Mouse (Mus musculus) heart, adult 2 months (tissue): ENCODE results near the gene Dennd2c. TPM values are rescaled to one million over a fixed set of nuclear protein-coding genes. Genes with fewer than 3 reads are reported as not detected.

ENCODE experiments used
- DNase-seq, 2 experiments: peaks; one replicate each; pipeline ENCODE4 v3.0.0; 2021
- H3K27ac ChIP-seq: fragments of 200-600 bp; 2 replicates; pipeline ENCODE4 v1.8.1; 2022
- H3K27me3 ChIP-seq: fragments of 200-500 bp; 2 replicates; pipeline ENCODE4 v1.6.1; 2012; ENCODE audit warnings: mild to moderate bottlenecking, low read length, inconsistent platforms, mixed read lengths; ENCODE audit not compliant: control insufficient read depth, insufficient read depth
- H3K36me3 ChIP-seq: fragments of 200-500 bp; 2 replicates; pipeline ENCODE4 v1.6.1; 2012; ENCODE audit warnings: low read length, inconsistent platforms; ENCODE audit not compliant: control insufficient read depth, insufficient read depth
- H3K4me1 ChIP-seq: fragments of 200-500 bp; 2 replicates; pipeline ENCODE4 v1.6.1; 2011; ENCODE audit warnings: low read length; ENCODE audit not compliant: control insufficient read depth, insufficient read depth
- H3K4me3 ChIP-seq: fragments of 200-600 bp; 2 replicates; pipeline ENCODE4 v1.8.1; 2022
- H3K79me2 ChIP-seq: fragments of 200-500 bp; replicated peaks from 2 replicates; pipeline ENCODE4 v1.6.1; 2012; ENCODE audit warnings: mild to moderate bottlenecking, inconsistent platforms, low read length, moderate library complexity, mixed read lengths; ENCODE audit not compliant: control insufficient read depth, insufficient read depth
- H3K9ac ChIP-seq: fragments of 200-500 bp; 2 replicates; pipeline ENCODE4 v1.6.1; 2012; ENCODE audit warnings: low read depth, mild to moderate bottlenecking, control low read depth, inconsistent platforms, low read length, mixed read lengths
- CTCF ChIP-seq: fragments of 200-600 bp; IDR thresholded peaks from 2 replicates; pipeline ENCODE4 v1.8.1; 2022; ENCODE audit warnings: antibody characterized with exemption, mild to moderate bottlenecking, moderate library complexity
- EP300 ChIP-seq: fragments of 200-500 bp; IDR thresholded peaks from 2 replicates; pipeline ENCODE4 v1.6.1; 2011; ENCODE audit warnings: low read depth, low read length, control low read depth; ENCODE audit not compliant: insufficient read depth
- POLR2A ChIP-seq: fragments of 200-500 bp; IDR thresholded peaks from 2 replicates; pipeline ENCODE4 v1.6.1; 2011; ENCODE audit warnings: mild to moderate bottlenecking, low read depth, low read length, control low read depth; ENCODE audit not compliant: insufficient read depth
- WGBS: fragments of 180-500 bp; shearing (Covaris S2); methylation state at CpG from one replicate; pipeline ENCODE4 v1.1.7; 2018; 5-methylcytosine and 5-hydroxymethylcytosine counted together
- intact Hi-C: fragments of 180-260 bp; cut with DNase I; formaldehyde crosslinking; loops from one replicate; pipeline ENCODE4 v1.15.1; 2025
- polyA plus RNA-seq: library from polyadenylated mRNA; depleted of rRNA; stranded (reverse); fragments of >200 nt; gene quantifications from 2 replicates; pipeline ENCODE4 v1.2.3, GENCODE M21; 2012
- total RNA-seq, 2 experiments: library from RNA; stranded (reverse); gene quantifications; 2 replicates each; pipeline ENCODE4 v1.2.3; 2021

The Dennd2c gene
- total and polyA plus RNA-seq, 3 experiments = 0.61 to 1.8 (median 1.5) TPM

GRCm38 (mm10) chr3:103100735-103101134, 1.7 kb upstream of the Dennd2c start:
- intact Hi-C loops = no loop called here
- Histone ChIP-seq H3K9ac (no peak overlapping the region), H3K27ac (no peak overlapping the region), H3K27me3 (no peaks in the 10 kb centered on the region), H3K36me3 (no peaks in the 10 kb centered on the region; the same call in 1 of the 2 replicates), H3K4me3 (no peak overlapping the region), H3K79me2 (no peaks in the 10 kb centered on the region), H3K4me1 (0 out of 2 replicates have a peak, but pooled peaks cover 1% of the 10 kb centered on the region)
- DNase-seq = no peak
- TF ChIP-seq POLR2A (no peak), CTCF (peak; percentile 56), EP300 (no peak)
- WGBS = 41% methylated on average over 2 of the region's 2 CpGs

- TF ChIP-seq POLR2A (no peak), EP300 (no peak), CTCF (no peak)
Observed at GRCm38 (mm10) chr3:103101194-103101593, 1.2 kb upstream of the Dennd2c start.

GRCm38 (mm10) chr3:103101909-103102308, 495 bp upstream of the Dennd2c start:
- Histone ChIP-seq H3K36me3 (no peaks in the 10 kb centered on the region; the same call in 1 of the 2 replicates), H3K27me3 (no peaks in the 10 kb centered on the region), H3K79me2 (no peaks in the 10 kb centered on the region), H3K9ac (peak overlapping the region; percentile 46; the same call in 1 of the 2 replicates), H3K27ac (no peak overlapping the region; the same call in 1 of the 2 replicates), H3K4me3 (peak overlapping the region; percentile 61), H3K4me1 (0 out of 2 replicates have a peak, but pooled peaks cover 1% of the 10 kb centered on the region)
- DNase-seq = no peak
- 4% methylated on average over 14 of the region's 14 CpGs for WGBS
- intact Hi-C loops = loop anchor here (1.0 to 2.0 kb wide), 3 partner anchors 43 to 67 kb away; partner anchors contain the start of gene Nras
- TF ChIP-seq CTCF = no peak
- no peak for TF ChIP-seq EP300
- no peak for TF ChIP-seq POLR2A

More at GRCm38 (mm10) chr3:103101194-103101593, 1.2 kb upstream of the Dennd2c start:
- Histone ChIP-seq H3K4me1 (0 out of 2 replicates have a peak, but pooled peaks cover 1% of the 10 kb centered on the region), H3K36me3 (no peaks in the 10 kb centered on the region; the same call in 1 of the 2 replicates), H3K9ac (no peak overlapping the region), H3K27me3 (no peaks in the 10 kb centered on the region), H3K27ac (no peak overlapping the region), H3K4me3 (no peak overlapping the region), H3K79me2 (no peaks in the 10 kb centered on the region)
- intact Hi-C loops = no loop called here
- WGBS = 53% methylated on average over 5 of the region's 5 CpGs
- no peak for DNase-seq

GRCm38 (mm10) chr3:103107565-103108240, 5.3 kb downstream of the Dennd2c start:
- DNase-seq = no peak
- Histone ChIP-seq H3K36me3 (no peaks in the 10 kb centered on the region; the same call in 1 of the 2 replicates), H3K27me3 (no peaks in the 10 kb centered on the region), H3K79me2 (no peaks in the 10 kb centered on the region), H3K4me3 (no peak overlapping the region), H3K27ac (no peak overlapping the region), H3K9ac (no peak overlapping the region), H3K4me1 (peaks cover 2% of the 10 kb centered on the region; the same call in 1 of the 2 replicates)
- TF ChIP-seq CTCF (no peak), EP300 (no peak), POLR2A (no peak)
- intact Hi-C loops = no loop called here
- 90% methylated on average over 7 of the region's 7 CpGs for WGBS

- Histone ChIP-seq H3K9ac (no peak overlapping the region), H3K79me2 (no peaks in the 10 kb centered on the region), H3K36me3 (no peaks in the 10 kb centered on the region), H3K27me3 (no peaks in the 10 kb centered on the region), H3K4me3 (no peak overlapping the region), H3K4me1 (peaks cover 2% of the 10 kb centered on the region; the same call in 1 of the 2 replicates), H3K27ac (no peak overlapping the region)
- no peak for TF ChIP-seq EP300
- no peak for TF ChIP-seq POLR2A
- TF ChIP-seq CTCF = no peak
- WGBS = 89% methylated on average over 5 of the region's 5 CpGs
- intact Hi-C loops = no loop called here
- DNase-seq = no peak
Observed at GRCm38 (mm10) chr3:103112216-103112615, 9.8 kb downstream of the Dennd2c start.

GRCm38 (mm10) chr3:103123636-103124035, 21.2 kb downstream of the Dennd2c start:
- no peak overlapping the region for H3K4me3 ChIP-seq
- H3K27me3 ChIP-seq = no peaks in the 10 kb centered on the region
- TF ChIP-seq CTCF (no peak), POLR2A (no peak), EP300 (no peak)
- no peak overlapping the region for H3K27ac ChIP-seq
- H3K36me3 ChIP-seq = no peaks in the 10 kb centered on the region
- H3K9ac ChIP-seq = no peak overlapping the region
- intact Hi-C loops = no loop called here
- WGBS = 76% methylated on average over 3 of the region's 3 CpGs
- no peak for DNase-seq
- 0 out of 2 replicates have a peak, but pooled peaks cover 1% of the 10 kb centered on the region for H3K79me2 ChIP-seq
- H3K4me1 ChIP-seq = no peaks in the 10 kb centered on the region; the same call in 1 of the 2 replicates
